Mouse (Mus musculus): ENCODE results near the gene Csnk1g2.

The Csnk1g2 gene

DNA sequence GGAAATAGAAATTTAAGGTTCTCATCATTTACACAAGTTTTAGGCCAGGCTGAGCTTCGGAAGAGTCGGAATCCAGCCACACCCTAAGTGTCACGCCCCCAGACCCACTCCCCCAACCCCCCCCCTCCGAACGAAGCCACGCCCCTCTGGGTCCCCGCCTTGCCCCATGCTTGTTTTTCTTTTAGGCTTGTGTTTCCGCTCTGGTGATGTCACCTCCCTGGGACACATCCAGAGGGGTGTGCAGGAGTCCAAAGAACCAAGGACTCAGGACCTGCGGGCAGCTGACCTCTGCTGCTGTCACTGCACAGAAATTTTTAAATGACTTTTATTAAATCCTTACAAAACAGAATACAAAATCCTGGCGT is 42.4 kb downstream of the Csnk1g2 start:
- DNase-seq (ENCODE audit: low spot score in 2 of 2) = no peak

DNA sequence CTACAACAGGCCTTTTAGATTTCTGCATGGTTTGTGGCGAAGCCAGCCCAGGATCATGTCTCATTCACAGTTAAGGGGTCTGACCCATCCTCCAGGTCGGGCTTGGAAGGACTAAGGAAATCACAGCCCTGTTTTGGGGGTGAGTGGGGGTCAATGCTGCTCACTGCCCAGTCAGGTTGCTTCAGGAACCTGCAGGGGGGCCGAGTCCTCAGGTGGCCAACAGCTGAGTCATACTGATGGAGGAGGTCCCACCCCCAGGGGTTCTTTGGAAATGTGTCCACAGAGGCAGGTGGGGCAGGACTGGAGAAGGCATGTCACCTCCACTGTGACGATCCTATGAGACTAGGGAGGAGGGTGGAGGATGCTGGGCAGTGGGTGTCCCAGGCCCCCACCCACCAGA is 42.8 kb downstream of the Csnk1g2 start:
- DNase-seq (ENCODE audit: low spot score in 2 of 2) = no peak

- no peak for DNase-seq (ENCODE audit: low spot score in 2 of 2)
These were observed 43.5 kb downstream of the Csnk1g2 start for GRCm38 (mm10) chr10:80665981-80666733.

DNA sequence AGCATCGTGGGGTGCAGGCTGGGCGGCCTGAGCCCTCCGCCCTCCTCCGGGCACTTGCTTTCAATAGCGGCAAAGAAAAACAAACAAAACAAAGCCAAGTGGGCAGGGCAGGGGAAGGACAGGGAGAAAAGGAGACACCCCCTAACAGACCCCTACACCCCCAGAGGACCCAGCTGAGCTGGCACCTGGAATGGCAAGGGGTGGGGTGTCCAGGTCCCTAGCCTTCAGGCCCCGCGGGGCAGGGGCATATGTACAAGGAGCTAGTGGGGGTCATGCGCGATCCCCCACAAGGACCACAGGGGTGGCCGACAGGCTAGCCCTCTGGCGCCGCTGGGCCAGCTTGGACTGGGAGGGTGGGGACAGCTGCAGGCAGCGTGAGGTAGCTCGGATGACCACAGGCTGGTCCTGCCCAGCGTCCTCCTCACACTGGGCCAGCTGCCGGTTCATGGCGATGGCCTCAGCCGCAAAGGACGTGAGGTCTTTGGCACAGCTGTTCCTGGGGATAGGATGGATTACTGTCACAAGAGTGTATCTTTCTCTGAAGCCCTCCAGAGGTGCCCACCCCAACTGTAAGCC is 44.3 kb downstream of the Csnk1g2 start:
- no peak for DNase-seq (ENCODE audit: low spot score in 2 of 2)

- no peak for DNase-seq (ENCODE audit: low spot score in 2 of 2)
These were observed 46.0 kb downstream of the Csnk1g2 start for GRCm38 (mm10) chr10:80668614-80669013.

DNA sequence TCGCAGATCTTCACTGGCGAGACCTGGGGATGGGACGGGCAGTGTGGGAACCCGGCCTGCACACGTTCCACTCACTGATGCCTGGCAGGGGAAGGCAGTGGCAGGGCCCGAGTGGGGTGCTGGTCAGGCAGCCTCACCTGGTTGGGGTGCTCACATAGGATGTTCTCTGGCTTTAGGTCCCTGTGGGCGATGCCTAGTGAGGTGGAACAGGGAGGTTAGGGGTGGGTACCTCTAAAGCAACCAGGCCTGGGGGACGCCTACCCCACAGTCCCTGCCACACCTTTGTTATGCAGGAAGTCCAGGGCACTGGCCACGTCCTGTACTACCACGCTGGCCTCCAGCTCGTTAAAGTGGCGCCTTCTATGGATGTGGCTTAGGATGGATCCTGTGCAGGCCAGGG is 46.4 kb downstream of the Csnk1g2 start:
- no peak for DNase-seq (ENCODE audit: low spot score in 2 of 2)

DNA sequence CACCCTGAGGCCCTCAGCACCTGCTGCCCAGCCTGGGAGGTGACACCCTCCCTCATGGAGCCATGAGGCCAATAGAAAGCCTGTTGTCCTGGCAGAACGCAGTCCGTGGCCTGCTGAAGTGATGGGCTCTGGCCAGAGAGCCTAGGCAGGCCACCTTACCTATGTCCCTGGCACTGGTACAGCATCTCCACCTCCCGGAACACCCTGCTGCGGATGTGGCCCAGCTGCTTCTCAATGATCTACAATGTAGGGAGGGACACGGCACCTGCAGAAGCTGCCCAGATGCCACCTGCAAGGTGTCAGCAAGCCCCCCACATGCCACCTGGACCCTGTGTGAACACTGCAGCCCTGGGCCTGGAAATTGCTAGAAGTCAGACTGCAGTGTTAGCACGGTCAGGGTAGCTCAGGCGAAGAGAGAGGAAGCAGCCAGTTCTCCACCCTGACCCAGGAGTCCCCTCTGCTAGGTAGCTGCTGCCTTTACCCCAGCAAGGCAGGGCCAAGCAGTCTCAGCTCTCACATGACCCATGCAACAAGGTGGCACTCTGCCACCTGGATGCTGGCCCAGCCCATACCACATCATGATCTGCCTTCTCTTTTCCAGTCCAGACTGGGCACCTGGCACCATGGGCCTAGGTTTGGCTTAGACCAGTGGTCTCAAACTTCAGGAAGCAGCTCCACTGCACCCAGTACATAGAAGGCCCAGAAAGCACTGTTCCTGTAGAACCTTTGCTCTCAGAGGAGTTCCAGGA is 47.3 kb downstream of the Csnk1g2 start:
- no peak for DNase-seq (ENCODE audit: low spot score in 2 of 2)

GRCm38 (mm10) chr10:80670531-80670930 is 47.9 kb downstream of the Csnk1g2 start:
- DNase-seq (ENCODE audit: low spot score in 2 of 2) = no peak

GRCm38 (mm10) chr10:80671251-80671650 is 48.6 kb downstream of the Csnk1g2 start:
- DNase-seq (ENCODE audit: low spot score in 2 of 2) = no peak

DNA sequence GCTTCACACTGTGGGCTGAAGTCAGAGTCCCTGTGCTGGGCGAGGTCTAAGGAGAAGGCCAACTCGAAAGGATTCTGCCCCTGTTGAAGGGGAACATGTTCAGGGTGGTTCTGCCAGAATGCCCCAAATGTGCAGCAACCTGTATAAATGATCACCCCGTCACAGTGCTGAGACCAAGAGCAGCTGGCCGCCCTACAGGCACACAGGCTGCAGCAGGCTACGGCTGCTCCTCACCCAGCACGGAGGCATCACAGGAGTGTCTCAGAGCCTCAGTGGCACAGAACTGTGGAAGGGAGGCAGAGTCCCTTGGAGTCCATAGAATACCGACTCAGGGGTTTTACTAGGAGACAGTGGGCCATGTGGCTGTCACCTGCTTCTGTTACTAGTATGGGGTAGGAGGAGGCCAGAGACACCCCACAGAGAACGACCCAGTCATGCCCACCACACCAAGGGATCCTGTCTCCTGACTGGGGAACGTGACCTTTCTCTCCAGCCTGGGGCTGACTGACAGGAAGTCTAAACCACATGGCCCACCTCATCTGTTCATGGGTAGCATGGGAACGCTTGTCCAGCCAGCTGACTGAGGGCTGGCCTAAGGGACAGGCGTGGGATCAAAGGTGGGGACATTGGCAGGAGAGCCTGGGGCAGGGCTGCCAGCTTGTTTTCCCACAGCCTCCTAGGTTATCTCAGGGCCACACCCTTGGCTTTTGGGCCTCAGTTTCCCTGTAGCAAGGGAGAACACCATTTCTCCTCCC is 49.5 kb downstream of the Csnk1g2 start:
- no peak for DNase-seq (ENCODE audit: low spot score in 2 of 2)

GRCm38 (mm10) chr10:80673690-80674089 is 51.1 kb downstream of the Csnk1g2 start:
- no peak for DNase-seq (ENCODE audit: low spot score in 2 of 2)

DNA sequence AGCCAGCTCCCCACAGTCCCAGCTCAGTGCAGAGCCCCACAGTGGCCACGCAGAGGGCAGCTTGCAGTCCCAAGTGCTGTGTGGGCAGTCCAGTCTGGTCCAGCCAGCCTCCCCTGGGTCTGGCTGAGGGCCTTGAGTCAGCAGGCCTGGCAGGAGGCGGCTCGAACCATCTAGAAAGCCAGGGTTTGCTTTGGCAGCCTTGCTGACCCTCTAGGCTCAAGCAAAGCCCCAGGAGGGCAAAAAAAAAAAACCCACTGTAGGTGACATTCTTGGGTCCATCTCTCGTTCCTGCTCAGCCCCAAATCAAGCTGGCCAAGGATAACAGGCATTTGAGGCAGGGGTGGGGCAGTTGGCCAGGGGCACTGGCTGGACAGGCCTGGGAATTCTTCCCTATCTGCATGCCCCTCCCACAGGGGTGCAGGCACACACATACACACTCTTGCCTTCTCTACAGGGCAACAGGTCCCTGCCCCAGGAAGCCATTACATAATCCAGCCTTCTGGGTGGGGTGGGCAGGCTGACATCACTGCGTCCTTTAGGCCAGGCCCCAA is 51.6 kb downstream of the Csnk1g2 start:
- DNase-seq (ENCODE audit: low spot score in 2 of 2) = no peak

DNA sequence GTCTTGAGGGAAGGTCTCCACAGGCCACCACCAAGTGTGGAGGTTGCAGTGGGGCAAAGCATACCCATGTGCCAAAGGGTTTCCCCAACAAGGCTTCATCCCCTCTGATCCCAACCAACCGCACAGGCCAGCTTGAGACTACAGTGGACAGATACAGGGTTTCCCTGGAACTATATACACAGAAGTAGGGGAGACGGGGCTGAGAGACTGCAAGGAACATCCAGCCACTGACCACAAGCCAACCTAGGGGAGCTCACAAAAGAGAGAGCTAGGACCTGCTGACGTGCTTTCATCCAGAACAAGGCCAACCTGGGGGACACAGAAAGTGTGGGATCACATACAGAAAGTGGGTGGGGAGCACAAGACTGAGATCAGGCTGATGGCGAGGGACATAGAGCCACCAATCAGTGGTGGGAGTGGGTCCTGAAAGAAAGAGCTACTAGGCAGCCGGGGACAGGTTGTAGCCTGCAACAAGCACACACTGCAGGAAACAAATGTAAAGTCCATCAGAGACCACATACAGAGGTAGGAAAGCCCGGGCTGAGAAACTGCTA is 52.3 kb downstream of the Csnk1g2 start:
- DNase-seq (ENCODE audit: low spot score in 2 of 2) = no peak

DNA sequence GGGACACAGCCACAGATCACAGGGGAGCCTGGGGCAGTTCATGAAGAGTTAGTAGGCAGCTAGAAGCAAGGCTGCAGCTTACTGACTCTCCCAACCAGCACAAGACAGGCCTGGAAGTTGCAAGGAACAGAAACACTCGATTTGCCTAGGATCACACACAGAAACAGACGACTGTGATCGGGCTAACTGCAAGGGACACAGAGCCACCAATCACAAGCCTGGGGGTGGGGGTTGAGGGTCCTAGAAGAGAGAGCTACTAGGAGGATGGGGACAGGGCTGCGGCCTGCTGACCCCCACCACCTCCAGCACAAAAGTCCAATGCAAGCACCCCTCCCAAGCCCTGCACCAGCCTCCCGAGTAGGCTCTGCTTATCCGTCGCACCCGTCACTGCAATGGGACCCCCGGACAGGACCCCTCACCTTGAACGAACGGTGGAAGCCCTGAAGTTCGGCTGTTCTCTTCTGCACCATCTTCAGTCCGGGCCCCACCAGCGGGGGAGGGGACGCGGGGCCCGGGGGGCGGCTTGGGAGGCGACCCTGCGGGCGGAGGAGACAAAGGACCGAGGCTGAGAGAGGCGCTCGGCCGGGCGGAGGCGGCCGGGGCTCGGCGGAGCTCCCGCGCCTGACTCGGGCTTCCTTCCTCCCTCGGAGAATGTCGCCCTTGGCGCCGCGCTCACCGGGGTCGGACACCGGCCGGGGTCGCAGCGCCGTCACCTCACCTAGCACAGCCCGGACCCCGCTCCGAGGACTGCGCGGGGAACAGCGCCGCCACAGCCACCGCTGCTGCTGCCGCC is 53.0 kb downstream of the Csnk1g2 start:
- DNase-seq (ENCODE audit: low spot score in 2 of 2) = no peak

DNA sequence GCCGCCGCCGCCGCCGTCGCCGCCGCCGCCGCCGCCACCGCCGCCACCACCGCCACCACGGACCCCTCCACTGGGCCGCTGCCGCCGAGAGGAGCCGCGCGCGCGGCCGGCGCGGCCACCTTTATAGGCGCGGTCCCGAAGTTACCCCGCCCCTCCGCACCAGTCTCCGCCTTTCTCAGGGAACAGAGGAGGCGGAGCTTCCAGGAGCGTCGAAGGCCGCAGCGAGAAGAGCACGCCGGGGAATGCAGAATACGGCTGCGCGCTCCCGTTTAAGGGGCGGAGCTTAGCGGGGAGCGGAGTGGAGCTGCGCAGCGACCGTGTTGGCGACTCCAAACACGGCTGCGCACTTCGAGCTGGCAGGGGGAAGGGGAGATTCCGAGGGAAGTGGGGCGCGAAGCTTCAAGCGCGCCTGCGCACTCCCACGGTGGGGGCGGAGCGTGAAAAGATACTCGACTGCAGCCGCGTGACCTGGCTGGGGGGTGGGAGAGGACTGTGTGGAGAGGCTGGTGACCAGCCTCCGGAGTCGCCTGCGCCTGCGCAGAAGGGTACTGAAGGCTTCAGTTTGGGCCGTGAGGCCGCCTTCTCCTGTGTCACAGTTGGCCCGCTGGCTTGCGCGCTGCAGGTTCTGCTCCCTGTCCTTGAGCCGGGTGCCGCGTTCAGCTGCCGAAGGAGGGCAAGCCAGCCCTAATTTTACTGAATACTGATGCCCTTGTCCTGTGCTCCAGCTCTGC is 53.7 kb downstream of the Csnk1g2 start:
- peak; percentile 97 to 98 for DNase-seq (ENCODE audit: low spot score in 2 of 2)

- no peak for DNase-seq (ENCODE audit: low spot score in 2 of 2)
These were observed 54.7 kb downstream of the Csnk1g2 start for GRCm38 (mm10) chr10:80677128-80677875.

DNA sequence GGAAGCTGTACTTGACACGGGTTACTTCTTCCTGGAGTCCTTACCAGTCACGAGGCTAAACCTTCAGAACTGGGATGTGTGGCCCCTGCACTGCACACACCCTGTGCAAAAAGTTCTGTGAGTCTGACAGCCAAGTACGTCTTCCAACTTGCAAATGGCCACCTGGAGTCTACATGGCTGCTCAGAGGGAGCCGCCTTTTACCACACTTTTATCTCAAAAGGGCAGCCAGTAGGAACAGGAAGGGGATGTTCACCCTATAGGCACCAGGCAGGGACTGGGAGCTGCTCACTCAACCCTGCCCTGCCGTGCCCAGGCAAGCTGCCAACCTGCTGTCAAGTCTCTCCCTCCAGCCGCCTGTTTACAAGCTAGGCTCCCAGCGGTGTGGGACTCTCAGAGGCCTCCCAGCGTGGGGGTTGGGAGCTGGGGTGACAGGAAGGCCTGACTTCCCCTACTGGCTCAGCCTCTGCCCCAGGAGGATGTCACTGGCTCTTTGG is 55.4 kb downstream of the Csnk1g2 start, which contains the start of gene Mknk2:
Mknk2 (minus strand) TSS at position 171 of the 495 bp plus-strand sequence.
- peak; percentile 51 to 61 for DNase-seq (ENCODE audit: low spot score in 2 of 2)

DNA sequence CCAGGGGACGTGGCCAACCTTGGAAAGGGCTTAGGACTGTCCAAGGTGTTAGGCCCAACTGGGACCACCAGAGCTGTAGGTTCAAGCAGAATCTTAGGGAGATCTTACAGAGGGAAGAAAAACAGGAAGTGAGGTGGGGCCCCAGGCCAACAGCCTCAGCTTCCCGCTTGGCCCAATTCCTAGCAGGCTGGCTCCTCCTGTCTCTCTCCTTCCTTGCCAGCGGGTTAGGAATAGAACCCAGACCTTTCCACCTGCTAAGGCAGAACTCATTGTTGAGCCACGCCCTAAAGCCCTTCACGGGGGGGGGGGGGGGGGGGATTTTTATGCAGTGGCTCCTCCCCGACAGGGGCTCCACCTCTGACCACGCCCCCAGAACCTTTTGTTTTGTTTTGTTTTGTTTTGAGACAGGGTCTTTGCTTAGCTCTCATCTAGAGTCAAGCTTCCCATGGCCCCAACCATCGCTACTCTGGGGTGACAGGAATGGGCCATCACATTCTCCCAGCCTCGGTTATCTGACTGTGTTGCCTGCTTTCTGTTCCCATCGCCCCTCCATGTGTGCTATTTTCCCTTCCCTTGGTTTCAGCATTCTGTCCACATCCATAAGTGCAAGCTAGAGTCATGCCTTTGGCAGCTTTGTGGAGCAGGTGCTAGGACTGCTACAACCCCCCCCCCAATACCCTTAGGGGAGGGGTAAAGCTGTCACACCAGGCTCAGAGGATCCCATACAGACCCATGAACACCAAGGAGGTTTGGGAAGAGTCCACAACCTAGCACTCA is 56.2 kb downstream of the Csnk1g2 start:
- no peak for DNase-seq (ENCODE audit: low spot score in 2 of 2)
